Mouse (Mus musculus) stomach, embryonic 14.5 days (tissue): ENCODE measurements at regions not wholly inside any gene's neighbourhood (a gene's known extent, or its start where the extent isn't known, plus 50 kb on each side); places are given as distances from the start of the nearest gene placed in this dataset.
"Not testable (repeated sequence)": the region's sequence is repeated elsewhere in the genome, so short reads cannot be mapped to it uniquely, and the experiment has no call there.

Experiments
- ATAC-seq: fragments of 200-750 bp; cut with Nextera tagmentation; 2 replicates; pipeline ENCODE4 v1.8.0; 2017; ENCODE audit warnings: low read depth, moderate TSS enrichment; ENCODE audit not compliant: insufficient number of reproducible peaks, insufficient read depth, low FRiP score
- H3K27ac ChIP-seq: fragments of 300-500 bp; sonication (generic); 2 replicates; pipeline ENCODE4 v1.5.1; 2014; ENCODE audit warnings: mild to moderate bottlenecking, low read length, moderate library complexity, mixed read lengths
- H3K27me3 ChIP-seq: fragments of 300-500 bp; sonication (generic); 2 replicates; pipeline ENCODE4 v1.6.1; 2014; ENCODE audit warnings: low read length, control low read depth, mixed read lengths; ENCODE audit not compliant: control insufficient read depth, insufficient read depth
- H3K36me3 ChIP-seq: fragments of 300-500 bp; sonication (generic); 2 replicates; pipeline ENCODE4 v1.6.1; 2014; ENCODE audit warnings: mild to moderate bottlenecking, control low read depth, low read length, moderate library complexity, mixed read lengths; ENCODE audit not compliant: control insufficient read depth, insufficient read depth
- H3K4me1 ChIP-seq: fragments of 300-500 bp; sonication (generic); 2 replicates; pipeline ENCODE4 v1.6.1; 2014; ENCODE audit warnings: low read length, control low read depth, mixed read lengths; ENCODE audit not compliant: control insufficient read depth, insufficient read depth
- H3K4me2 ChIP-seq: fragments of 300-500 bp; sonication (generic); replicated peaks from 2 replicates; pipeline ENCODE4 v1.6.1; 2014; ENCODE audit warnings: low read depth, low read length, control low read depth
- H3K4me3 ChIP-seq: fragments of 300-500 bp; sonication (generic); 2 replicates; pipeline ENCODE4 v1.5.1; 2014; ENCODE audit warnings: low read depth, low read length, control low read depth
- H3K9ac ChIP-seq: fragments of 300-500 bp; sonication (generic); replicated peaks from 2 replicates; pipeline ENCODE4 v1.6.1; 2014; ENCODE audit warnings: low read depth, mild to moderate bottlenecking, control low read depth, low read length, moderate library complexity, mixed read lengths
- H3K9me3 ChIP-seq: fragments of 300-500 bp; sonication (generic); 2 replicates; pipeline ENCODE4 v1.6.1; 2016; ENCODE audit warnings: low read depth, low read length, control low read depth; ENCODE audit not compliant: control insufficient read depth
- WGBS: fragments of 180-500 bp; shearing (Covaris S2); extraction: QIAGEN DNeasy Blood & Tissue Kit; methylation state at CpG from one replicate; pipeline ENCODE4 v1.1.7; 2014; 5-methylcytosine and 5-hydroxymethylcytosine counted together

DNA sequence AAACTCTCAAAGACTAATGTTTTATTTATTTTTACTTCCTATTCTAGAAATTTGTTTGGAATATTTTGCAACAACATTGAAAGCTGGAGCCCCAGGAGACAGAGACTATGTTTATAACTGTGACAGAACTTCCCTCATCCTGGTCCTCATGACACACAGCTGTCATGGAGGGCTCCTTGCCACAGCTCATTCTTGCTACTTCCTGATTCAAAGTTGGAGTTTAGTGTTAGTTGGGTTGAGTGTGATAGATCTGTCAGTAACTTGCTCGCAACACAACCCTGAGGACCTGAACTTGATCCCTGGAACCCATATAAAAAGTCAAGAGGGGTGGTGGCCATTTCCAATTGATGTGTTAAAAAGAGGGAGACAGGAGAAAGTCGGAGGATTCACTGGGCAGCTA is 328.3 kb upstream of the Nox3 start:
- 67% methylated on average over 2 of the region's 2 CpGs for WGBS
- Histone ChIP-seq H3K4me3 (no peak overlapping the region), H3K4me1 (no peaks in the 10 kb centered on the region), H3K9ac (no peak overlapping the region), H3K9me3 (no peaks in the 10 kb centered on the region), H3K27ac (no peak overlapping the region), H3K4me2 (no peak overlapping the region), H3K27me3 (no peaks in the 10 kb centered on the region), H3K36me3 (no peaks in the 10 kb centered on the region)
- ATAC-seq: no peak

DNA sequence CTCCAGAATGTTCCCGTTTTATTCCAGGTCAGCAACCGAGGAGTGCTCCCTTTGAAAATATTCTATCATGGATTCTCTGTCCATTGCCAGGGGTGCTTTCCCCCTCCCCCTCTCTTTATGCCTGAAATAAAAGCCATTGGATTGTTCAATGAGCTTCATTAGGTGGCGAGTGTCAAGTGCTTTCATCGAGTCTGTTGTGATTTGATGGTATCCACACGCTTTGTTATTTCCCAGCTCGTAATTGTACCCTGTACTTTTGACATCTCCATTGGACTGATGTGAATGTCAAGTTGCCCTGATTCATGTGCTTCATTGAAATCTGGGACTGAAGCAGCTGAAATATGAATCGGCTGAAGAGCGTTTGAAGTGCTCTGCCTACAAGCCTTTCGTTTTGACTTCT is 333.1 kb upstream of the Nox3 start:
- no peak overlapping the region for H3K9ac ChIP-seq
- H3K4me3 ChIP-seq: no peak overlapping the region
- H3K27ac ChIP-seq: no peak overlapping the region
- no peaks in the 10 kb centered on the region for H3K4me1 ChIP-seq
- no peaks in the 10 kb centered on the region for H3K9me3 ChIP-seq
- WGBS: 78% methylated on average over 9 of the region's 9 CpGs
- ATAC-seq: no peak
- H3K36me3 ChIP-seq: no peaks in the 10 kb centered on the region
- H3K27me3 ChIP-seq: no peaks in the 10 kb centered on the region
- H3K4me2 ChIP-seq: no peak overlapping the region

DNA sequence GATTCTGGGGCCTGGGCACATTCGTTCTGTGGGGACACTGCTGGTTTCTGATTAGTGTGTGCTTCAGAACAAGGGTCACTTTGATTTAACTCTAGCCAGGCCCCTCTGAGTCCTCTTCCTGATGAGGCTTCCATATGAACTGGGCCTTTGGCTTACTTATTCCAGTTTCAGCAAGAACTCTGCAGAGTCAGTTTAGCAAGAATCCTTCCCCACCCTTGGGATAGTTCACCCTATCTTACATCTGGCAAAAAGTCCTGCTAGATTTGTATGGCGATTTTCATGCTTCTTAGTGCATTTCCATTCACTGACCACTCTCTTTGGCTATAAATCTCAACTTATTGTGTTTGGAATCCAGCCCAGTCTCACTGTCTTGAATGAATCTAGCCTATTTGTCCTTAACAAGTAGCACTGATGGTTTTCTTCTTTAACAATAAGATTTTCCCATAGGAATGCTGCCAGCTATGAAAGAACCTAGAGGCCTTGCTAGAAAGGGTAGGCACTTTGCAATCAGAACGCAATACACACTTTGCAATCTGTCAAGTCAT is 338.8 kb upstream of the Nox3 start:
- no peak overlapping the region for H3K4me3 ChIP-seq
- 53% methylated on average over 3 of the region's 3 CpGs for WGBS
- H3K9me3 ChIP-seq: no peaks in the 10 kb centered on the region
- no peaks in the 10 kb centered on the region for H3K36me3 ChIP-seq
- H3K4me2 ChIP-seq: no peak overlapping the region
- H3K27ac ChIP-seq: no peak overlapping the region
- H3K4me1 ChIP-seq: no peaks in the 10 kb centered on the region
- no peak overlapping the region for H3K9ac ChIP-seq
- no peak for ATAC-seq
- no peaks in the 10 kb centered on the region for H3K27me3 ChIP-seq

DNA sequence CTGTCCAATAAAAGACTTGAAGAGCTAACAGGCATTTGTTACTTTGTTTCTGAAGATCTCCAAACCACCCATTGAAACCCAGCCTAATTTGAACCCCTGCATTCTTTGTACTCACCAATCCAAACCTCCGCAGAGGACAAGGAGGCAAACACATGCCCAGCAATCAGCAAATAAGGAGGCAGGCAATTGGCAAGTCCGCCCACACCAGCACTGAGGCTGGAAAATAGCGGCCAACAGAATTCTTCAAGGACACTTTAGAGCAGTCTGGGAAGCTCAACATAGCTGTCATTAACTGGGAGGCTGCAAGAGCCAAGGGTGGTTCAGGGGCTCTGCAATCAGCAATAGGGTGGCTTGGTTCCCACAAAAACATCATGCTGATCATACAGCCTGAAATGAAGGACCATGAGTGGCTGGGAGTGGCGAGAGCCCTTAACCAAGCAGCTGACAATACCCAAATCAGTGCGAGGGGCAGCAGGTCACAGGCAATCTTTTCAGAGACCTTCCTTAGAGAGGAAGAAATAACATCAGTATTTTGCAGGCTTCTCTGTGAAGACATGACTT is 344.1 kb upstream of the Nox3 start:
- no peaks in the 10 kb centered on the region for H3K4me1 ChIP-seq
- no peaks in the 10 kb centered on the region for H3K27me3 ChIP-seq
- no peaks in the 10 kb centered on the region for H3K9me3 ChIP-seq
- WGBS: 49% methylated on average over 5 of the region's 5 CpGs
- H3K4me2 ChIP-seq: no peak overlapping the region
- H3K9ac ChIP-seq: no peak overlapping the region
- H3K4me3 ChIP-seq: no peak overlapping the region
- ATAC-seq: no peak
- H3K36me3 ChIP-seq: no peaks in the 10 kb centered on the region
- no peak overlapping the region for H3K27ac ChIP-seq

DNA sequence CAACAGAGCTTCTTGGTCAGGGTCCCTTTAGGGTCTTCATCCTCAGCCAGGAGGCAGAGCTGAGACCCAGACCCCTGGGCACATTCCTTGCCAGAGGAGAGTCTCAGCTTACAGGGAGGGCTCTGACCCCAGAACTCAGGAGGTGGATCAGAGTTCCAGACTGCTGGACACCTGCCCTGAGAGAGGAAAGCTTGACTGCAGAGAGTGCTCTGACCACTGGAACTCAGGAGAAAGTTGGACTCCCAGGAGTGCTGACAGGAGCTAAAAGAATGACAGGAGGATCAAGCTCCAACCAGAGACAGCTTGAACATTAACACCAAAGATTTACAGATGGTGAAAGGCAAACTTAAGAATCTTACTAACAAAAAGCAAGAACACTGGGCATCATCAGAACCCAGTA is 364.1 kb upstream of the Nox3 start:
- not testable (repeated sequence) for H3K4me2 ChIP-seq, H3K9me3 ChIP-seq, H3K27ac ChIP-seq, H3K4me1 ChIP-seq, H3K27me3 ChIP-seq, ATAC-seq, H3K36me3 ChIP-seq, H3K9ac ChIP-seq, H3K4me3 ChIP-seq

DNA sequence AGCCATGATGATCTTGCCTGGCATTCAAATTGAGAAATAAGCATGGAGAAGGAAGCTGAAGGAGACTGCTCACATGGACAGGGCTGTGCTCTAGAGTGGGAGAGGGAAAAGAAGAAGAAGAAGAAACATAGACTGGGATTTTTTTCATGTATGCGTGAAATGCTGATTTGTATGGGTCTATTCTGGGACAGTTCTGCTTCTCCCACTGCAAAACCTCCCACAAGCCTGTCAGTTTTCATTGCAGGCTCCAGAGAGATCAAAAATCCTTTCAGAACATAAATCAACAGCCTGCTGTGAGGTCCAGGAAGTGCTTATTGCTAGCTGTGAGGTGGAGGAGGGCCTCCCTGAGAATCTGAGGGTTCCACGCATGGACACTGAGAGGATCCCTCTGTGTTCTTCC is 377.3 kb upstream of the Nox3 start:
- H3K27ac ChIP-seq: no peak overlapping the region
- 42% methylated on average over 2 of the region's 2 CpGs for WGBS

DNA sequence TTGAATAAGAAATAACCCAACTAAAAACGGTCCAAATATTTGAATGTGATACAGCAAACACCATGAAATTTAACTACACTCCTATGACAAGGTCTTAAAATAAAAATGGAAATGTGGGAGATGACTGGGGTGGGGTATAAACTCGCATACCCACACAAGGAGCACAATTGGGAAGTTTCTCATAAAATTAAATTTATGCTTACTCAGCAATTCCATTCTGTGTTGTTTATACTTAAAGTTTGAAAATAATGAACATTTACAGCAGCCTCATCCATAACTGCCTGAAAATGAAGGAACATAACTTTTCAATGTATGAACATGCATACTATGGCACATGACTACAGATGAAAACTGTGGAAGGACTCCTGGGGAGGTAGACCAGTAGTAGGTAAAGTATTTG is 384.5 kb upstream of the Nox3 start:
- H3K27me3 ChIP-seq: no peaks in the 10 kb centered on the region
- no peak overlapping the region for H3K4me3 ChIP-seq
- no peaks in the 10 kb centered on the region for H3K9me3 ChIP-seq
- H3K4me1 ChIP-seq: no peaks in the 10 kb centered on the region
- no peak for ATAC-seq
- no peak overlapping the region for H3K4me2 ChIP-seq
- H3K36me3 ChIP-seq: no peaks in the 10 kb centered on the region
- H3K27ac ChIP-seq: no peak overlapping the region
- WGBS: 80% methylated on average over 2 of the region's 2 CpGs
- H3K9ac ChIP-seq: no peak overlapping the region

More for the DNA sequence above, 377.3 kb upstream of the Nox3 start:
- no peaks in the 10 kb centered on the region for H3K4me1 ChIP-seq
- H3K27me3 ChIP-seq: no peaks in the 10 kb centered on the region
- no peak overlapping the region for H3K4me3 ChIP-seq
- H3K36me3 ChIP-seq: no peaks in the 10 kb centered on the region
- ATAC-seq: no peak
- H3K4me2 ChIP-seq: no peak overlapping the region
- H3K9me3 ChIP-seq: no peaks in the 10 kb centered on the region
- no peak overlapping the region for H3K9ac ChIP-seq

DNA sequence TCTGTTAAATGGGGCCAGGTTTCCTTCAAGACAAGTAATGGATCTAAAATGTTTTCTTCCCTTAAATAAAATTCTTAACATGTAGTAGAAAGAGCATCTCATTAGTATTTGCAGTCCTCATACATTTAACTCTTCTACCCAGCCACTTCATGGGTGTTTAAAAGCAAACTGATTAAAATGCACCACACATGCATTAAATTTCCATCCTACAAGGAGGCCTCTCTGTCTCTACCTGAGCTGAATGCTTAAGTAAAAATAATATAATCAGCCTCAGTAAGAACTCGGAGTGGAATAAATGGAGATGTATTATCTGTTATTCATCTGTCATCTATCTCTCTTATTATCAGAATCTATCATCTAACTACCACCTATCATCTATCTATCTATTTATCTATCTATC is 398.6 kb upstream of the Nox3 start:
- no peak overlapping the region for H3K4me3 ChIP-seq
- no peaks in the 10 kb centered on the region for H3K9me3 ChIP-seq
- no peak overlapping the region for H3K9ac ChIP-seq
- no peaks in the 10 kb centered on the region for H3K4me1 ChIP-seq
- no peaks in the 10 kb centered on the region for H3K27me3 ChIP-seq
- 87% methylated on average over 1 of the region's 1 CpGs for WGBS
- H3K4me2 ChIP-seq: no peak overlapping the region
- H3K27ac ChIP-seq: no peak overlapping the region
- H3K36me3 ChIP-seq: no peaks in the 10 kb centered on the region
- no peak for ATAC-seq

DNA sequence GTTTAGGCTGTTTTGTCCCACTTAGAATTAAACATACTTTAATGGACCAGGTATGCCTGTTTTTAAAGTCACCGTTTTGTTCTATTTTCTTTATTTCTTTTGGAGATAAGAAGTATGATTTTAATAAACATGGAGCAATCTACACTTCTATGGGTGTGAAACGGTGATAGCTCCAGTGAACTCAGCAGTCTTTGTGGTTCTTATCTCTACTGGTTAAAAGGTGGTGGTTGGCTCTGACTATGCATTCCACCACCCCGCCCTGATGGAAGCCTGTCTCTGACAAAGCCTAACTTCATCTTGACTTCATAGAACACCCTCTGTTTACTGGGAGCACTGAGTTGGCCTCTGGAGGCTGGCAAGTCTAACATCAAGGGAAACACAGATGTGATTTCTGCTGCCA is 407.3 kb upstream of the Nox3 start:
- H3K4me1 ChIP-seq: no peaks in the 10 kb centered on the region
- 74% methylated on average over 3 of the region's 3 CpGs for WGBS
- H3K9me3 ChIP-seq: no peaks in the 10 kb centered on the region
- no peaks in the 10 kb centered on the region for H3K27me3 ChIP-seq
- no peak overlapping the region for H3K27ac ChIP-seq
- no peaks in the 10 kb centered on the region for H3K36me3 ChIP-seq
- H3K4me2 ChIP-seq: no peak overlapping the region
- H3K4me3 ChIP-seq: no peak overlapping the region
- no peak for ATAC-seq
- H3K9ac ChIP-seq: no peak overlapping the region
